Mouse (Mus musculus): ENCODE results near the gene Clk3. TPM values are rescaled to one million over a fixed set of nuclear protein-coding genes. Genes with fewer than 3 reads are reported as not detected.

Clk3 gene
- polyA plus RNA-seq, 1 experiment from 2014 or later: 90.7 TPM

GRCm38 (mm10) chr9:57800325-57800975, 34.8 kb upstream of the Clk3 start:
- Histone ChIP-seq H3K4me1 (replicated peaks) (peaks cover 69% of the 10 kb centered on the region), H3K9me3 (no peaks in the 10 kb centered on the region), H3K27me3 (ENCODE audit: insufficient read depth, poor library complexity, severe bottlenecking) (0 out of 2 replicates have a peak, but pooled peaks cover 4% of the 10 kb centered on the region), H3K4me3 (no peak overlapping the region), H3K27ac (no peak overlapping the region; the same call in 1 of the 2 replicates), H3K36me3 (peaks cover 60% of the 10 kb centered on the region)
- 87% methylated on average over 9 of the region's 9 CpGs for WGBS
- no peak for DNase-seq (ENCODE audit: low spot score)

- 0 out of 2 replicates have a peak overlapping the region, but pooled peaks have one; percentile 0 for H3K27ac ChIP-seq
- no peak overlapping the region for H3K4me3 ChIP-seq
- peak; percentile 74 for DNase-seq (ENCODE audit: low spot score)
- 15% methylated on average over 10 of the region's 10 CpGs for WGBS
- H3K9me3 ChIP-seq: no peaks in the 10 kb centered on the region
- H3K36me3 ChIP-seq: peaks cover 77% of the 10 kb centered on the region
- 0 out of 2 replicates have a peak, but pooled peaks cover 4% of the 10 kb centered on the region for H3K27me3 ChIP-seq (ENCODE audit: insufficient read depth, poor library complexity, severe bottlenecking)
- H3K4me1 ChIP-seq (replicated peaks): peaks cover 54% of the 10 kb centered on the region
Measured at GRCm38 (mm10) chr9:57798725-57799253, 33.1 kb upstream of the Clk3 start.

- 93% methylated on average over 8 of the region's 8 CpGs for WGBS
- H3K27me3 ChIP-seq (ENCODE audit: insufficient read depth, poor library complexity, severe bottlenecking): 0 out of 2 replicates have a peak, but pooled peaks cover 4% of the 10 kb centered on the region
- peaks cover 87% of the 10 kb centered on the region for H3K36me3 ChIP-seq
- no peak for DNase-seq (ENCODE audit: low spot score)
- no peak overlapping the region for H3K4me3 ChIP-seq
- H3K27ac ChIP-seq: no peak overlapping the region
- peaks cover 40% of the 10 kb centered on the region for H3K4me1 ChIP-seq (replicated peaks)
- no peaks in the 10 kb centered on the region for H3K9me3 ChIP-seq
Measured at GRCm38 (mm10) chr9:57797456-57797855, 31.8 kb upstream of the Clk3 start.

- H3K36me3 ChIP-seq: peaks cover 74% of the 10 kb centered on the region
- no peaks in the 10 kb centered on the region for H3K27me3 ChIP-seq (ENCODE audit: insufficient read depth, poor library complexity, severe bottlenecking)
- 89% methylated on average over 3 of the region's 3 CpGs for WGBS
- no peaks in the 10 kb centered on the region for H3K9me3 ChIP-seq
- no peak overlapping the region for H3K4me3 ChIP-seq
- no peak for DNase-seq (ENCODE audit: low spot score)
- no peak overlapping the region for H3K27ac ChIP-seq
- H3K4me1 ChIP-seq (replicated peaks): no peaks in the 10 kb centered on the region
Measured at GRCm38 (mm10) chr9:57789733-57790132, 24.1 kb upstream of the Clk3 start.

- Histone ChIP-seq H3K4me1 (replicated peaks) (no peaks in the 10 kb centered on the region), H3K9me3 (no peaks in the 10 kb centered on the region), H3K36me3 (peaks cover 16% of the 10 kb centered on the region; the same call in 1 of the 2 replicates), H3K4me3 (no peak overlapping the region), H3K27me3 (ENCODE audit: insufficient read depth, poor library complexity, severe bottlenecking) (no peaks in the 10 kb centered on the region), H3K27ac (no peak overlapping the region)
- DNase-seq (ENCODE audit: low spot score): no peak
- WGBS: 92% methylated on average over 3 of the region's 3 CpGs
Measured at GRCm38 (mm10) chr9:57782656-57783055, 17.0 kb upstream of the Clk3 start.

DNA sequence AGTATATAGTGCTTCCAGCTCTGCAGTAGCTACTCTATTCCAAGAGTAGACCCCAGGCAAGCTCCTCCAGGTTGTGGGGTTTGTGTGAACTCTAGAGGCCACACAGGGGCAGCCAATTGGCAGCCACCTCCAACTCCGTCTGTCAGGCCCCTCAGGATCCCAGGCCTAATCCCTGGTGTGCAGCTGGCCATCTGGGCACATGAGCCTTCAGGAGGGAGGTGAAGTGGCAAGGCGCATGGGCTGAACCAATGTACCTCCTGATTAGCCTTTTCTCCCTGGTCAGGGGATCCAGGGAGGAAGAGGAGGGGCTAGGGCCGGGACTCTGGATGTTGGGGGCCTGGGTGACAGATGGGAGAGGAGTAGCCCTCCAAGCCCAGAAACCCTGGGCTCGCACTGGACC, 10.1 kb upstream of the Clk3 start:
- Histone ChIP-seq H3K4me3 (no peak overlapping the region), H3K9me3 (no peaks in the 10 kb centered on the region), H3K4me1 (replicated peaks) (peaks cover 23% of the 10 kb centered on the region), H3K27ac (peak overlapping the region; percentile 46), H3K36me3 (no peaks in the 10 kb centered on the region), H3K27me3 (ENCODE audit: insufficient read depth, poor library complexity, severe bottlenecking) (no peaks in the 10 kb centered on the region)
- DNase-seq (ENCODE audit: low spot score): no peak
- 63% methylated on average over 4 of the region's 4 CpGs for WGBS

DNA sequence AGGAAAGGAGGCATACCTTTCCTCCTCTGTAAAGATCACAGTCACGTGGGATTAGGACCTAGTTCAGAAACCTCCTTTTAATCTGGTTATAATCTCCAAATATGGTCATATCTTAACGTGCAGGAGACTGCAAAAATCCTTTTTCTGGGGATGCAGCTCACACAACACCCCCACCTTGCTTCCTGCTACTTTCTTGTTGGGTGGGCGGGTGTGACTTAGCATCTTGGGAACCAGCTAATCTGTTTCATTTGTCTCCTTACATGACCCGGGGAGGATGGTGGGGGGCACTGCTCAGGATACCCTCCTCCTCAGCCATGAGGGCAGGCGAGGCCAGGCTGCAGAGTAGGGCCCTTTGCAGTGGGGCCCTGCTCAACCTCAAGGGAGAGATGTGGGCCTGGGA, 9.4 kb upstream of the Clk3 start:
- Histone ChIP-seq H3K27me3 (ENCODE audit: insufficient read depth, poor library complexity, severe bottlenecking) (no peaks in the 10 kb centered on the region), H3K27ac (no peak overlapping the region; the same call in 1 of the 2 replicates), H3K9me3 (no peaks in the 10 kb centered on the region), H3K4me3 (no peak overlapping the region), H3K4me1 (replicated peaks) (peaks cover 23% of the 10 kb centered on the region), H3K36me3 (no peaks in the 10 kb centered on the region)
- DNase-seq (ENCODE audit: low spot score): no peak
- WGBS: 77% methylated on average over 5 of the region's 5 CpGs

GRCm38 (mm10) chr9:57774168-57774567, 8.5 kb upstream of the Clk3 start:
- WGBS: 13% methylated on average over 1 of the region's 1 CpGs
- H3K27me3 ChIP-seq (ENCODE audit: insufficient read depth, poor library complexity, severe bottlenecking): no peaks in the 10 kb centered on the region

DNA sequence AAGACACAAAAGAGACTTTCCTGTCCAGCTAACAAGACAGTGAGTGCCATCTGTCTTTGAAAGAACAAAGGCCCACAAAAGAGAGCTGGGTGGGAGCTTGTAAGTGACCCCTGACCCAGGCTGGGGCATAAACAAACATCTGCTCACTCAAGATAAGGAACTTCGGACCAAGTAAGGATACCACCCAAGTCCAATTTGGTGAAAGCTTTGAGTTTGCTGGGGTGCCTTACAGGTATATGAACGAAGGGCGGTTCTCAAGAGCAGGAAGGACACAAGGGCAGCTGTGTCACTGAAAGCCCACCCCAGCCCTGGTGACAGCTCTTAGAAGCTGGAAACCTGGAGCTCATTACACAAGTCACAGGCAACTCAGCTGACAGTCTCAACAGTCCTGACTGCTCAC, 8.1 kb upstream of the Clk3 start:
- H3K27me3 ChIP-seq (ENCODE audit: insufficient read depth, poor library complexity, severe bottlenecking): no peaks in the 10 kb centered on the region
- H3K4me3 ChIP-seq: no peak overlapping the region
- H3K9me3 ChIP-seq: no peaks in the 10 kb centered on the region
- peak overlapping the region; percentile 72 for H3K27ac ChIP-seq
- no peaks in the 10 kb centered on the region for H3K36me3 ChIP-seq
- WGBS: 80% methylated on average over 3 of the region's 3 CpGs
- peaks cover 23% of the 10 kb centered on the region for H3K4me1 ChIP-seq (replicated peaks)
- DNase-seq (ENCODE audit: low spot score): no peak

More at GRCm38 (mm10) chr9:57774168-57774567, 8.5 kb upstream of the Clk3 start:
- peaks cover 23% of the 10 kb centered on the region for H3K4me1 ChIP-seq (replicated peaks)
- no peaks in the 10 kb centered on the region for H3K36me3 ChIP-seq
- DNase-seq (ENCODE audit: low spot score): no peak
- H3K9me3 ChIP-seq: no peaks in the 10 kb centered on the region
- peak overlapping the region; percentile 72; the same call in 1 of the 2 replicates for H3K27ac ChIP-seq
- no peak overlapping the region for H3K4me3 ChIP-seq

DNA sequence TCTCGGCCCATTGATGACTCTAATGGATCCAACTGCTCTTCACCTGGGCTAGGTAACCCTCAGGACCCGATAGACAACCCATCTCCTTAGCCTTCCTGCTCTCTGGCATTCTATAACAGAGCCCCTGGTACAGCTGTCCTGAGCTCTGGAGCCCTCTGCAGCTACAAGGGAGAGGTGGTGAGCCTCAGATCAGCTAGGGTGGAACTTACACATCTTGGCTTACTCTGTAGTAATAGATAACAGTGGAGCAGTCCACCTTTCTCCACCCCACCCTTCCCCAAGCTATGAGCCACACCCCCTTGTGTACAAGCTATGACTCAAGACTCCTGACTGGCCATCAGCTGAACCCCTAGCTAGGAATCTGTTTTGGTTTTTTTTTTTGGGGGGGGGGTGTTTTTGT, 5.2 kb upstream of the Clk3 start:
- Histone ChIP-seq H3K9me3 (no peaks in the 10 kb centered on the region), H3K4me1 (replicated peaks) (peaks cover 30% of the 10 kb centered on the region), H3K27me3 (ENCODE audit: insufficient read depth, poor library complexity, severe bottlenecking) (no peaks in the 10 kb centered on the region), H3K4me3 (no peak overlapping the region), H3K27ac (no peak overlapping the region), H3K36me3 (no peaks in the 10 kb centered on the region)
- WGBS: 85% methylated on average over 2 of the region's 2 CpGs
- no peak for DNase-seq (ENCODE audit: low spot score)

- Histone ChIP-seq H3K4me3 (no peak overlapping the region), H3K27me3 (ENCODE audit: insufficient read depth, poor library complexity, severe bottlenecking) (no peaks in the 10 kb centered on the region), H3K9me3 (no peaks in the 10 kb centered on the region), H3K27ac (no peak overlapping the region), H3K36me3 (no peaks in the 10 kb centered on the region), H3K4me1 (replicated peaks) (peaks cover 27% of the 10 kb centered on the region)
- WGBS: 91% methylated on average over 1 of the region's 1 CpGs
- no peak for DNase-seq (ENCODE audit: low spot score)
Measured at GRCm38 (mm10) chr9:57770214-57770613, 4.6 kb upstream of the Clk3 start.

DNA sequence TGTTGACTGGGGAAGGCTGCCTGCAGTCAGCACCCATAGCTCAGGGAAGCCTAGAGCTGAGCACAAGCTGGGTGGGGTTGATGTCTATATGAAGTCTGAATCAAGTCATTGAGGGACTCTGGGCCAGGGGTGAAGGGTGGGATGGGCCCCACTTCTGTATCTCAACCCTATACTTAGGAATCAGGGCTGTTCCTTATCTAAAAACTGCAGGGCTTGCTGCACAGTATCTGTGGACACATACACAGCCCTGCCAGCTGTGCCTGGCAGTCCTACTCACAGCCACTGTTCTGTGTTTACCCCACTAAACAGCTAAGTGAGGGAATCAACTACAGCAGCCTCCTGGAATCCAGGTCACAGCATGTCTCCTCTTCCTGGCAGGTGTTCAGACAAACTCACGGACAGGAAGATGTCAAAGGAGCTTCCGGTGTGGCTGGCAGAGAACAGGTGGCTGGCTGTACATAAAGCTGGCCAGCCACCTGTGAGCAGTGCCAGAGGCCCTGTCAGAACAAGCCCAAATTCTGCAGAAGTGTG, 3.9 kb upstream of the Clk3 start:
- no peak overlapping the region for H3K4me3 ChIP-seq
- H3K27me3 ChIP-seq (ENCODE audit: insufficient read depth, poor library complexity, severe bottlenecking): no peaks in the 10 kb centered on the region
- H3K9me3 ChIP-seq: no peaks in the 10 kb centered on the region
- no peak for DNase-seq (ENCODE audit: low spot score)
- H3K27ac ChIP-seq: 0 out of 2 replicates have a peak overlapping the region, but pooled peaks have one; percentile 30
- H3K36me3 ChIP-seq: no peaks in the 10 kb centered on the region
- WGBS: 76% methylated on average over 2 of the region's 2 CpGs
- peaks cover 25% of the 10 kb centered on the region for H3K4me1 ChIP-seq (replicated peaks)

DNA sequence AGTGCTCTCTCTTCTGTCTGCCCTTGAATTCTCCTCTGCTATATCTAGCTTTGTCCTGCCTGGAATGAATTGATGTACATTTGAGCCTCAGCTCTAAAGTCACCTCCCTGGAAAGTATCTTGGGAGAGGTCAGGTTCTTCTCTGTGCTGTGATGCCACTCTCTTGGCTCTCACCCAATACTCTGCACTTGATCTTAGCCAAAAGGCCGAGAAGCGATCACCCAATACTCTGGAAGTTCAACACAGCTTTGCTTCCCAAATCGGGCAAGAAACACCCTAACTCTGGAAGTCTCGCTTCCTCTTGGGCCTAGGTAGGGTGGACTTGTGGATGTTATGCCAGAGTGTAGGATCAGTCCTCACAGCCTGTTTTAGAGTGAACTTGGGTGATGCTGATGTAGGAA, 1.6 kb upstream of the Clk3 start:
- no peak overlapping the region for H3K4me3 ChIP-seq
- H3K27ac ChIP-seq: no peak overlapping the region
- no peaks in the 10 kb centered on the region for H3K36me3 ChIP-seq
- no peak for DNase-seq (ENCODE audit: low spot score)
- WGBS: 94% methylated on average over 4 of the region's 4 CpGs
- H3K4me1 ChIP-seq (replicated peaks): peaks cover 36% of the 10 kb centered on the region
- no peaks in the 10 kb centered on the region for H3K27me3 ChIP-seq (ENCODE audit: insufficient read depth, poor library complexity, severe bottlenecking)
- H3K9me3 ChIP-seq: no peaks in the 10 kb centered on the region
